Mouse (Mus musculus) forebrain, embryonic 14.5 days (tissue): ENCODE measurements around the gene Dusp10. TPM values are rescaled to one million over a fixed set of nuclear protein-coding genes. Genes with fewer than 3 reads are reported as not detected.
A peak's percentile ranks its signal among the peaks of the same experiment; 100 is the strongest.

Experiments
- ATAC-seq: fragments of 200-750 bp; cut with Nextera tagmentation; 2 replicates; pipeline ENCODE4 v1.8.0; 2017; ENCODE audit warnings: mild to moderate bottlenecking, moderate library complexity
- DNase-seq: peaks from one replicate; pipeline ENCODE4 v3.0.0-alpha.2; 2015; ENCODE audit warnings: low spot score
- H3K27ac ChIP-seq: fragments of 300-500 bp; sonication (generic); 2 replicates; pipeline ENCODE4 v1.5.1; 2014; ENCODE audit warnings: low read depth, mild to moderate bottlenecking, control low read depth, low read length, moderate library complexity
- H3K27me3 ChIP-seq: fragments of 300-500 bp; sonication (generic); replicated peaks from 2 replicates; pipeline ENCODE4 v1.6.1; 2014; ENCODE audit warnings: low read length, control low read depth, mixed read lengths; ENCODE audit not compliant: control insufficient read depth, insufficient read depth
- H3K36me3 ChIP-seq: fragments of 300-500 bp; sonication (generic); 2 replicates; pipeline ENCODE4 v1.6.1; 2014; ENCODE audit warnings: low read length, control low read depth; ENCODE audit not compliant: control insufficient read depth, insufficient read depth
- H3K4me1 ChIP-seq: fragments of 300-500 bp; sonication (generic); 2 replicates; pipeline ENCODE4 v1.6.1; 2014; ENCODE audit warnings: antibody characterized with exemption, low read length, control low read depth; ENCODE audit not compliant: control insufficient read depth, insufficient read depth
- H3K4me2 ChIP-seq: fragments of 300-500 bp; sonication (generic); 2 replicates; pipeline ENCODE4 v1.6.1; 2014; ENCODE audit warnings: mild to moderate bottlenecking, control low read depth, low read length
- H3K4me3 ChIP-seq: fragments of 300-500 bp; sonication (generic); 2 replicates; pipeline ENCODE4 v1.5.1; 2014; ENCODE audit warnings: low read depth, low read length, control low read depth
- H3K9ac ChIP-seq: fragments of 300-500 bp; sonication (generic); 2 replicates; pipeline ENCODE4 v1.6.1; 2014; ENCODE audit warnings: mild to moderate bottlenecking, low read length, control low read depth, moderate library complexity
- H3K9me3 ChIP-seq: fragments of 300-500 bp; sonication (generic); replicated peaks from 2 replicates; pipeline ENCODE4 v1.6.1; 2016; ENCODE audit warnings: low read length, control low read depth, mixed read lengths; ENCODE audit not compliant: control insufficient read depth
- WGBS: fragments of 180-500 bp; shearing (Covaris S2); extraction: QIAGEN DNeasy Blood & Tissue Kit; methylation state at CpG from one replicate; pipeline ENCODE4 v1.1.7; 2014; 5-methylcytosine and 5-hydroxymethylcytosine counted together
- polyA plus RNA-seq: library from polyadenylated mRNA; unstranded; fragments of >200 nt; fragmentation: Nextera tagmentation; extraction: Ambion mirVana; gene quantifications from 2 replicates; pipeline ENCODE4 v1.2.1, GENCODE M21; 2014

Dusp10 gene
- polyA plus RNA-seq, 1 experiment from 2014 or later: 7.2 TPM

DNA sequence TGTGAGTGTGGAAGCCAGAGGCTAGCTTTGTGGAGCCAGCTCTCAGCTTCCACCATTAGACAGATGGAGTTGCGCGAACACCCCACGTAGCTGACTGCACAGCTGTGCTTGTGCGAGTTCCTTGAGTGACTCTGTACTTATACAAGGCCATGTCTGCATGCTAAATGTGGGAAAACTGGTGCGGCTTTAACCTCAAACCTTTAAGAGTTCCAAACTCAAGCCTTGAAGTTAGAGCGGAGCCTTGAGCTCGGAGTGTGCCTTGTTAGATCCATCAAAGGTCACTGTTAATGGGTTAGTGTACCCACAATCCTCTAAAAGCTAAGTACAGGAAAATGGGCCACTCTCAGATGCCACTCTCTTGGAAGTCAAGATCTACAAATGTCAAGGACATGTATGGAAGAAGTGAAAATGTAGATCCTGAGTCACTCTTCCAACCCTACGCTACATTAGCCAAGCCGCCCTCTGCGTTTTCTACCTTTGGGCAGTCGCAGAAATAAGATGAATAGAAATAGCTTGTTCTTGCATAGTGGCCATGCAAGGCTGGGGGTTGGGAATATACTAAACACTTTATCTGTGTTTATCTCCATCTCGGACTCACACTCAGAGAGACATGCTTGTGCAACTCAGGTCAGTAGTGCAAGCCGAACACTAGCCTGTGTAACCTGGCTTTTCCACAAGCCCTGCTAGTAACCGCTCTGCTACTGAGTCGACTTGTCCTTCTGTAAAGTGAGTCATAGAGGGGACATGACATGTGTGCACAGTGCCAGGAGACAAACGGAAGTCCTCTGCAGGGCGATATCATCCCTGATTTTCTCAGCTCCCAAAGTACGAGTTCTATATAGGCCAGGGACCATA lies 54.8 kb downstream of the Dusp10 start:
- Histone ChIP-seq H3K27me3 (no peaks in the 10 kb centered on the region), H3K9me3 (no peaks in the 10 kb centered on the region), H3K9ac (no peak overlapping the region), H3K4me3 (no peak overlapping the region), H3K36me3 (peaks cover 17% of the 10 kb centered on the region; the same call in 1 of the 2 replicates), H3K4me1 (peaks cover 20% of the 10 kb centered on the region), H3K4me2 (no peak overlapping the region), H3K27ac (peak overlapping the region; percentile 1; the same call in 1 of the 2 replicates)
- ATAC-seq (no peak), DNase-seq (peak; percentile 20)
- 93% methylated on average over 18 of the region's 18 CpGs for WGBS

DNA sequence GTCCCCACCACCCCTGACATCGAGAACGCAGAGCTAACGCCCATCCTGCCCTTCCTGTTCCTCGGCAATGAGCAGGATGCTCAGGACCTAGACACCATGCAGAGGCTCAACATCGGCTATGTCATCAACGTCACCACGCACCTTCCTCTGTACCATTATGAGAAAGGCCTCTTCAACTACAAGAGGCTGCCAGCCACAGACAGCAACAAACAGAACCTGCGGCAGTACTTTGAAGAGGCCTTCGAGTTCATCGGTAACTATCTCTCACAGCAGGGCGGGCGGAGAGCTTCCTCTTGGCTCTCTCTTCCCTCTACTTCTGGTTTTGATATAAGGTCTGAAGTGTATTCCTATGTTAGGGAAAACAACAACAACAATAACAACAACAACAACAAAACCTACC lies 55.9 kb downstream of the Dusp10 start:
- WGBS: 97% methylated on average over 12 of the region's 12 CpGs

GRCm38 (mm10) chr1:184076065-184076464 lies 63.0 kb downstream of the Dusp10 start:
- Histone ChIP-seq H3K27ac (no peak overlapping the region), H3K4me2 (no peak overlapping the region), H3K4me3 (no peak overlapping the region), H3K36me3 (peaks cover 12% of the 10 kb centered on the region), H3K9me3 (no peaks in the 10 kb centered on the region), H3K9ac (no peak overlapping the region), H3K27me3 (no peaks in the 10 kb centered on the region), H3K4me1 (no peaks in the 10 kb centered on the region)
- 84% methylated on average over 6 of the region's 6 CpGs for WGBS
- DNase-seq (no peak), ATAC-seq (no peak)

More for the DNA sequence above, 55.9 kb downstream of the Dusp10 start:
- Histone ChIP-seq H3K4me2 (no peak overlapping the region), H3K36me3 (peaks cover 24% of the 10 kb centered on the region), H3K27me3 (no peaks in the 10 kb centered on the region), H3K27ac (no peak overlapping the region), H3K9ac (no peak overlapping the region), H3K9me3 (no peaks in the 10 kb centered on the region), H3K4me1 (peaks cover 20% of the 10 kb centered on the region), H3K4me3 (no peak overlapping the region)
- ATAC-seq: no peak
- DNase-seq: no peak

GRCm38 (mm10) chr1:184076756-184077155 lies 63.7 kb downstream of the Dusp10 start:
- Histone ChIP-seq H3K9me3 (no peaks in the 10 kb centered on the region), H3K4me2 (no peak overlapping the region), H3K9ac (no peak overlapping the region), H3K36me3 (peaks cover 7% of the 10 kb centered on the region; the same call in 1 of the 2 replicates), H3K4me1 (no peaks in the 10 kb centered on the region), H3K27ac (no peak overlapping the region), H3K27me3 (no peaks in the 10 kb centered on the region), H3K4me3 (no peak overlapping the region)
- ATAC-seq (no peak), DNase-seq (no peak)
- WGBS: 62% methylated on average over 2 of the region's 2 CpGs

- H3K9ac ChIP-seq: no peak overlapping the region
- H3K4me3 ChIP-seq: no peak overlapping the region
- H3K36me3 ChIP-seq: no peaks in the 10 kb centered on the region
- ATAC-seq (no peak), DNase-seq (no peak)
- H3K27me3 ChIP-seq: no peaks in the 10 kb centered on the region
- H3K9me3 ChIP-seq: no peaks in the 10 kb centered on the region
- H3K4me2 ChIP-seq: no peak overlapping the region
- no peak overlapping the region for H3K27ac ChIP-seq
- no peaks in the 10 kb centered on the region for H3K4me1 ChIP-seq
- 82% methylated on average over 3 of the region's 3 CpGs for WGBS
Measured at GRCm38 (mm10) chr1:184079304-184079703, 66.2 kb downstream of the Dusp10 start.

DNA sequence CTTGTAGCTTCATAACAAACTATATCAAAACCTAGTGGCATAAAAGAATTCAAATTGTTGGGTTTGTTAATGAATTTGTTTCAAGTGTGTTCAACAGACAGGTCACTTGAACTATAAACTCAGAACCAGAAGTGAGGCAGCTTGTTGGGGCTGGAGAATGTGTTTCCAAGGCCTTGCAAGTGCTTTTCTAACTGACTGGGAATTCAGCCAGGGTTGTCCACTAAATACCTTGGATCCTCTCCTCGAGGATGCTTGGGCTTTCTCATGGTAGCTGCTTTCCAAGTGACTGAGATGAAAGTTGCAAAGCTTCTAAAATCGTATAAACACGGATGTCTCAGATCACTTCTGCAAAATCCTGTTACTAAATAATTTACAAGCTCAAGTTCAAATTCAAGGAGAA lies 69.6 kb downstream of the Dusp10 start:
- DNase-seq: no peak
- Histone ChIP-seq H3K36me3 (no peaks in the 10 kb centered on the region), H3K4me1 (no peaks in the 10 kb centered on the region), H3K9me3 (no peaks in the 10 kb centered on the region), H3K4me2 (no peak overlapping the region), H3K27ac (no peak overlapping the region), H3K9ac (no peak overlapping the region), H3K4me3 (no peak overlapping the region), H3K27me3 (no peaks in the 10 kb centered on the region)
- WGBS: 79% methylated on average over 3 of the region's 3 CpGs
- ATAC-seq: no peak

- Histone ChIP-seq H3K4me1 (no peaks in the 10 kb centered on the region), H3K4me3 (no peak overlapping the region), H3K27ac (no peak overlapping the region), H3K27me3 (no peaks in the 10 kb centered on the region), H3K9ac (no peak overlapping the region), H3K4me2 (no peak overlapping the region), H3K9me3 (no peaks in the 10 kb centered on the region), H3K36me3 (no peaks in the 10 kb centered on the region)
- 92% methylated on average over 7 of the region's 7 CpGs for WGBS
- DNase-seq (no peak), ATAC-seq (no peak)
Measured at GRCm38 (mm10) chr1:184083166-184083565, 70.1 kb downstream of the Dusp10 start.

DNA sequence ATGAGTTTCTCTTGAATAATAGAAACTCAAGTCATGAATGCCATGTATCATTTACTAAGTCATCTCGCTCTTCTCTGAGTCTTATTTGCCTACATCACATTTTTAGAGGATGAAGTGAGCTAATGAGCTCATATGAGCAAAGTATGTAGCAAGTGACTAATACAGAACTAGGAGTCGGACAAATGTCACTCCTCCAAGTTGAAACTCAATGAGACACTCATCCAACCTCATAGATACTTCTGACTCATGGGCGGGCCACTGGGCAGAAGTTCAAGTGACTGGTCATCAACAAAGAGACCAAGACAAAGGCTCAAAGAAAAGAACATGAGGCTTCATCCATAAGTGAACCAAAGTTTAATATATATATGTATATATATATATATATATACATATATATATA lies 71.9 kb downstream of the Dusp10 start:
- Histone ChIP-seq H3K9ac (no peak overlapping the region), H3K4me3 (no peak overlapping the region), H3K27me3 (no peaks in the 10 kb centered on the region), H3K36me3 (no peaks in the 10 kb centered on the region), H3K27ac (no peak overlapping the region), H3K4me2 (no peak overlapping the region), H3K4me1 (no peaks in the 10 kb centered on the region), H3K9me3 (no peaks in the 10 kb centered on the region)
- DNase-seq (no peak), ATAC-seq (no peak)
- WGBS: 87% methylated on average over 3 of the region's 3 CpGs

DNA sequence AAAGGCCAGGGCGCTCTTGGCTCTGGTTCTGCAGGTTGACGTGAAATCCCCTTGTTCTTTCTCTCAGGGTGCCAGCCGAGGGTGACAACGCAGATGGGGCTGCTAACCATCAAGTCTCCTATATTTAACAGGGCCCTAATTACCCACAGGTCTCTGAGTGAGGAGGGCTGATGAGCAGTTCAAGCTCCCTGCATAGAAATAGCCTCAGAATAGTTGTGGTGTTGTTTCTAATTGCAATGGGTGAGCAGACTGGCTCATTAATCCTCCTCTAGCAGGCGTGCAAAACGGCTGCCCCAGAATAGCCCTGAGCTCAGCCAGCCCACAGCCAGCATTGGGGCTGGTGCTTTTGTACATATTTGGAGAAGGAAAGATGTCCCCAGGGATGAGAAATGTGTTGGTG lies 77.4 kb downstream of the Dusp10 start:
- no peak overlapping the region for H3K9ac ChIP-seq
- peaks cover 12% of the 10 kb centered on the region for H3K4me1 ChIP-seq
- DNase-seq (peak; percentile 58), ATAC-seq (peak; percentile 78)
- H3K27me3 ChIP-seq: no peaks in the 10 kb centered on the region
- H3K4me3 ChIP-seq: no peak overlapping the region
- 25% methylated on average over 6 of the region's 6 CpGs for WGBS
- H3K36me3 ChIP-seq: no peaks in the 10 kb centered on the region
- no peaks in the 10 kb centered on the region for H3K9me3 ChIP-seq
- H3K27ac ChIP-seq: 0 out of 2 replicates have a peak overlapping the region, but pooled peaks have one; percentile 11
- H3K4me2 ChIP-seq: no peak overlapping the region
